Mouse (Mus musculus) neutrophil, adult 5-6 weeks (primary cell): ENCODE data around the gene Pla2g1b. TPM values are rescaled to one million over a fixed set of nuclear protein-coding genes. Genes with fewer than 3 reads are reported as not detected.
"Not testable (repeated sequence)": the region's sequence is repeated elsewhere in the genome, so short reads cannot be mapped to it uniquely, and the experiment has no call there.

Experiments used
- ATAC-seq: fragments of 151-379, 151-347 bp; 2 replicates; pipeline ENCODE4 v1.8.0; 2017; ENCODE audit warnings: mild to moderate bottlenecking, moderate TSS enrichment; ENCODE audit not compliant: insufficient number of reproducible peaks, poor library complexity, low FRiP score, severe bottlenecking; ENCODE audit errors: extremely low read depth
- total RNA-seq: library from RNA; stranded (forward); fragments of 200-1000 nt; gene quantifications from 2 replicates; pipeline ENCODE4 v1.2.3, GENCODE M21; 2017

The Pla2g1b gene
- total RNA-seq, 1 experiment from 2014 or later: not detected

DNA sequence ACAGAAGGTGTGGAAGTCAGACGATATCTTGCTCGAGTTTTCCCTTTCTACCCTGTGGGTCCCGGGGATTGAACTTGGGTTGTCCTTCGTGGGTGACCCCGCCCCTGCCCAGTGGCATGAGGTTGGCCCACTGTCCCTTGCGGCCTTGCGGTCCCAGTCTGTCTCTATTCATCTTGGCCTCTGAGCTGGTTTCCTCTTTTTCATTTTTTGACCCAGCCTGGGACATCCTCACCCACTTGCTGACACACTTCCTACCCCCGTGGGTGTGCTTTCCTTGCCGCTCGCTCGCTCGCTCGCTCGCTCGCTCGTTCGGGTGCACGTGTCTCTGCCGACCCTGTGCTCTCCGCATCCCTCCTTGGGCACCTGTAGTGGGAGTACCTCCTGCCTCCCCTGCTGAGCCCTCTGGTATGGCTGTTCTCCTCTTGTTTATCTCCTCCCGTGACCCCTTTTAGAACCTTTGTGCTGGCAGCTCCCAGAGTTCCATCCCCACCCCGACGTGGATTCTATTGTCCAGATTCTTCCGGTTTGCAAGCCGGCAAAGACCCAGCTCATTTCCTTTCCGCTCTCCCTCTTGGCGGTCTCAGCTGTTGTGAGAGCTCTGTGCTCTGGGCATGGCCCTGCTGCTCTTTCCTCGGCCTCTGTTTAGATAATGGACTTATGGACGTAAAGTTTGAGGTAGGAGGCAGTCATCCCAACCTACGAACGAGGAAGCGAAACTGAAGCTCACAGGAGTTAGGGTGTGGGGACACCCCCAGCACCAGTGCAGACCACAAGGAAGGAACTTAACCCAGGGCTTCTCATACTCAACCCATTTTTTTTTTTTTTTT lies 50.2 kb downstream of the Pla2g1b start:
- ATAC-seq: peak; percentile 89

GRCm38 (mm10) chr5:115516908-115517307 lies 50.8 kb downstream of the Pla2g1b start:
- ATAC-seq: no peak

GRCm38 (mm10) chr5:115517501-115517900 lies 51.4 kb downstream of the Pla2g1b start:
- no peak for ATAC-seq

DNA sequence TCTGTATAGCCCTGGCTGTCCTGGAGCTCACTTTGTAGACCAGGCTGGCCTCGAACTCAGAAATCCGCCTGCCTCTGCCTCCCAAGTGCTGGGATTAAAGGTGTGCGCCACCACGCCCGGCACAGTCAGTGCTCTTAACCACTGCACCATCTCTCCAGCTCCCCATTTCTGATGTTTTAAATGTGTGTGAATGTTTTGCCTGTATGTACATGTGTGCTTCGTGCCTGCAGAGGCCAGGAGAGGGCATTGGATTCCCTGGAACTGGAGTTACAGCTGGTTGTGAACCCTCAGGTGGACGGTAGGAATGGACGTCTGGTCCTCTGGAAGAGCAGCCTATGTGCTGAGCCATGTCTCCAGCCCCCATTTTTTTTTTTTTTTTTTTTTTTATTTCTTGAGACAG lies 52.2 kb downstream of the Pla2g1b start:
- not testable (repeated sequence) for ATAC-seq

GRCm38 (mm10) chr5:115520325-115520869 lies 54.3 kb downstream of the Pla2g1b start:
- ATAC-seq: no peak

DNA sequence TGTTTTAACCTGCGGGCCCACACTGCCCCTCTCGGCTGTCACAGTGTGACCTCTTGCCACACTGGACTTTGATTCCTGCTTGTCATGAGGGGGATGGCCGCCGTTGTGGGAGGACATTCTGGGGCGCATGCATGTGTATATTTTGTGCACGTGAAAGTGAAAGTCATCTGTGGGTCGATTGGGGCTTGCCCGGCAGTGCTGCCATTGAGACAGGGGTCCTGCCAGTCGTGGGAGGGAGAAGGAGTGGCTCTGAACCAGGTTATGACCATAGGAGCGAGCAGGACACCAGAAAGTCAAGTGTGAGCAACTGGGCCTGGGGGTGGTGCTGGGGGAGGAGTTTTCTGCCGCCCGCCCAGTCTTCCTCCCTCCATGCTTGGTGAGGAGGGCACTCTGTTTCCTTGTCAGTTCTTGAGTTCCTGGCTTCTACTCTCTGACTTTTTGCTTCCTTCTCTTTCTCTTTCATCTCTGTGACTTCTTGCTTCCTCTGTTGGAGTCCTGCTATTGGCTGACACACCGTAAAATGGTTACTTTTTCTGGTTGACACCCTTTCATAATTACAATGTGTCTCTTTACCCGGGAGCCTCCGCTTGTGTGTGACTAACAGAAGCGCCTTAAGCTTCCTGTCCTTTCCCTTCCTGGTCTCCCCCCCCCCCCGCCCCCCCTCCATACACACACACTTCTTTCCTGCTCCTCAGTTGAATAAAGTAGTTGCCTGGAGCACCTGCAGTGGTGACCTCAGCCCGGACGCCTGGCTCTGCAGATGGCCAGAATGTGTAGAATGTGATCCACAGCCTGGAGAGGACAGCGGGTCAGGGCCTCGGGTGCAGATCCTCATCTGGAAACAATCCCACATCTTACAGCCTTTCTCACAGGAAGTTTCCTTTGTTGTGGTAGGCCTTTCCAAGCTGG lies 55.7 kb downstream of the Pla2g1b start:
- peak; percentile 62 for ATAC-seq

- ATAC-seq: no peak
Measured at GRCm38 (mm10) chr5:115522531-115522930, 56.5 kb downstream of the Pla2g1b start.

DNA sequence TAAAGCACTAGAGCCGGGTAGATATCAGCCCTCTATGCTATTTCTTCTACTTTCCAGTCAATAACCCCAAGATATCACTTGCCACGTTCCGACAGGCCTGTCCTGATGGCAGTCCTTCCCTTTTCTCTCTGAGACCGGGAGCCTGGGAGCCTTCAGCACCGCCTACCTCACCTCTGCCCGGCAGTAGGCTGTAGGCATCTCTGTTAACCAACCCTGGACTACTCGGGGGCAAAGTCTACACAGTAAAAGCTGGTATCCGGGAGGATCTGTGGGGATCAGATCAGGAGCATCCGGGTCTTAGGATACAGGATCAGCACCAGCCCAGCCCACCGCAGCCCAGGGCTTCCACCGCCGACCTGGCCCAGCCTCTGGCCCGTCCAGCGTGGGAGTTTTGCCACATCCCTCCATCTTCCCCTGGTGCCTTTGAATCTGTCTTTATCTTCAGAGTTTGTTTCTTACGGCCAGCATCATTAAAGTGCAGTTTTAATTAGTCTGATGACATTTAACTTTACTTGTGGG lies 57.0 kb downstream of the Pla2g1b start:
- no peak for ATAC-seq

DNA sequence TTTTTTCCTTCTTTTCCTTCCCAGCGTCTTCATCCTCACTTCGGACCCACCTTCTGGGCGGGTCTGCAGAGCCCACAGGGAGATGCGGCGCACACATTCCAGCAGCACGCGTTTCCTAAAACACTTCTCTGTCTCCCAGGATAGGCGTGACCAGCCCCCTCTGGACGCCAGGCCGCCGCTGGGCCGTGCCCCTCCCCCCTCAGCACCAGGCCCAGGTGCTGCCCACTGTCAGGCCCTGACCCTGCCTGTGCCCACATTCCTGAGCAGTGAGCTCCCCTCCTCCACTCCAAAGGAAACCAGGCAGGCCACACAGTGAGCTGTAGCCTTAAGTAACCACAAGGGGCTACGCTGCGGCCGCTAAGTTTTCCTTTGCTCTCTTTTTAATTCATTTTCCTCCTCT lies 57.9 kb downstream of the Pla2g1b start:
- no peak for ATAC-seq

Other genes with a start within 250 kb of the Pla2g1b start
- 22.7 and 39.8 TPM in 2 replicates for gene Pop5, start 230.4 kb upstream of the Pla2g1b start, total RNA-seq
- gene Rnf10, start 193.4 kb upstream of the Pla2g1b start, total RNA-seq: 161 and 173 TPM in 2 replicates
- gene Coq5, start 186.6 kb upstream of the Pla2g1b start, total RNA-seq: 24.8 and 32.2 TPM in 2 replicates
- 103 and 154 TPM in 2 replicates for gene Dynll1, start 165.3 kb upstream of the Pla2g1b start, total RNA-seq
- gene Srsf9, start 139.1 kb upstream of the Pla2g1b start, total RNA-seq: 51.2 and 55.9 TPM in 2 replicates
- gene Gatc, start 125.1 kb upstream of the Pla2g1b start, total RNA-seq: 3.4 and 9.5 TPM in 2 replicates
- 12.7 and 12.8 TPM in 2 replicates for gene Triap1, start 125.0 kb upstream of the Pla2g1b start, total RNA-seq
- gene Cox6a1, start 117.3 kb upstream of the Pla2g1b start, total RNA-seq: 49.6 and 60.8 TPM in 2 replicates
- not detected in 2 replicates for gene Msi1, start 36.7 kb upstream of the Pla2g1b start, total RNA-seq
- 6.1 and 11.3 TPM in 2 replicates for gene Sirt4, start 18.5 kb downstream of the Pla2g1b start, total RNA-seq
- 242 and 288 TPM in 2 replicates for gene Pxn, start 40.4 kb downstream of the Pla2g1b start, total RNA-seq
- 808 and 842 TPM in 2 replicates for gene Rplp0, start 93.2 kb downstream of the Pla2g1b start, total RNA-seq
- 37.0 and 39.8 TPM in 2 replicates for gene Gcn1l1, start 99.0 kb downstream of the Pla2g1b start, total RNA-seq
- 63.9 and 67.8 TPM in 2 replicates for gene Rab35, start 165.6 kb downstream of the Pla2g1b start, total RNA-seq